Mouse (Mus musculus): Measurements from ENCODE around the gene Ifrd2.

The Ifrd2 gene

DNA sequence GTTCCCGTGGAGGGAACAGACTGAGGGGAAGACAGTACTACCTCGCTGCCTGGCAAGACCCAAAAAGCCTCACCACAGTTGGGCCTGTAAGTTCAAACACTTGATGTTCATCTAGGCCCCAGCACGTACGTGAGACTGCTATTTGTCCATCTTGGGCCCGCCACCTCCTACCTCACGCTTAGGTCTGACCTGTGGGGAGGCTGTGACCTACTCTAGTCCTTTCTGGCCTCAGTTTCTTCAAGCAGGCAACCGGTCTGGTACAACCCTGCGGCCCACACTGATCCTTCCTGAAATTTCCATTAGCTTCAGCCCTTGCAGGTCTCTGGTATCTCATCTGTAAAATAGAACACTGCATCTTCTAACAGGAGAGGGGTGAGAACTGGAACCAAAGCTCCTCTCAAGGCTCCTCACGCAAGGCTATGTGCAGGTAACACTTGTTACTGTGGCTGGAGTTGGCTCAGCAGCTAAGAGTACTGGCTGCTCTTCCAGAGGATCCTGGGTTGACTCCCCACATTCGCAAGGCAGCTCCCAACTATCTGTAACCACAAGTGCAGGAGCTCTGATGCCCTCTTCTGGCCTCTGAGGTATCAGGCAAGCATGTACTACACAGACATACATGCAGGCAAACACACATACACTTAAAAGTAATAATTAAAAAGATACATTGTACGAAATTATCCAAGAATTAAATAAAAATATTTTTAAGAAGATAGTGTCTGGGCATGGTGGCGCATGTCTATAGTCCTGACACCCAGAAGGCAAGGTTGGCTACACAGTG is 38.1 kb downstream of the Ifrd2 start:
- DNase-seq: no peak

DNA sequence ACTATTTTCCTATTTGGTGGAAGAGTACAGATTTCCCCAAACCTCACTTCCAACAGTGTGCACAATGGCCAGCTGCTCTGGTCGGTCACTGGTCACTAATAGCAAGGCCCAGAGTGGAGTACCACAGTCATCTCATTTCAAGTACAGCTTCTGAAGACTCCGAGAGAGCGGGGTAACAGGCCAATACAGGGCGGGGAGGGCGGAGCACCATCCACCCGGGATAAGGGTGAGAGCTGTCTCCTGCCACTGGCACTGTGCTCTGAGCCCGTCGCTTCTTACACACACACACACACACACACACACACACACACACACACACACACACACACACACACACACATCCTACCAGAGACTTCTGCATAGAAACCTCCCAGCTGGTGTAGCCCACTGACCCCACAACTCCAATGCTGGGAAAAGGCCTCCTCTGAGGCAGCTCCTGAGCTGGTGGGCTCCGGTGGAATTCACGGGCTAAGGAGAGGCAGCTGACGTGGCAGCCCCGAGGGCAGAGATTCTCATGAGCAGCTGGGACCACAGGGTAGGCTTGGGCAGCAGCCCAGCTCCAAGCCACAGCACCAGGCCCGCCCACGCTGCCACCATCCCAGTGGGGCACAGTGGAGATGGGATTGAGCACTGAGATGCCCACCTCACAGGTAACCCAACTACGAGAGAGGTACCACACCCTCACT is 38.9 kb downstream of the Ifrd2 start:
- DNase-seq: no peak

GRCm38 (mm10) chr9:107626844-107627277 is 39.4 kb downstream of the Ifrd2 start:
- peak; percentile 79 to 89 for DNase-seq

DNA sequence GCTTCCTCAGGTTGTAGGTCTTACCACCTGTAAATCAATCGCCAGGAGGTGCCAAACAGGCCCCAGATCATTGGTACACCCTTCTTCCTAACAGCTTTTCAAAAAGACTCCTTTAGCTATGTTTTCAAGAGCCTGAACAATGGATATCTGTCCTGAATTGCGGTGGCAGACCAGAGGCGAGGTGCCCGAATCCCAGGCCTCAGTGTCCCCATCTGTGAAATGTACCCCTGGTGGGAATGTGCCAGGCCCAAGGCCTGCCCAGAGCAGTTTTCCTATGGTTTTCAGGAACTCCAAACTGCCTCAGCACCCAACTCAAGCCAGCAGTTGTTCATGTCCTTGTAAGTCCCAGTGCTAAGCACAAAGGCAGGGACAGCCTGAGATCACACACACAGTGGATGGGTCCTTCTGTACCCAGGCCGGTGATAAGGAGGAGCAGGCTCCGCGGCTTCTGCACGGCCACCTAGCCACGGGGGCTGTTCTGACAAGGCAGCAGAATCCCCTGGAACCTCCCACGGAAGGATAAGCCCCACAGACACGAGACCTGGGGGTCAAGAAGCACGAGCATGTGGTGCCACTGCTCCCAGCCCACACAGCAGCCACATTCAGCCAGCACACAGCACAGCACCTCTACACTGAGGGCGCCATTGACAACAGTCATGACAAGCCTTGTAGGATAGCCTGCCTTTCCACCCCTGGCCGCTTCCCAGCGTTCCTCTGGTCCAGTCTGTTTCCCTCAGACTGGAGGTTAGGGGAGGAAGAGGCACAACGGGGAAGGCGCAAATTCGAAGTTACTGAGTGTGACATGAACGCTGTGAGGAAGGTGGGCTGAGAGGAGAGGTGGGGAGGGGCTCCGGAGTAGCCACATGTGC is 40.2 kb downstream of the Ifrd2 start:
- no peak for DNase-seq

DNA sequence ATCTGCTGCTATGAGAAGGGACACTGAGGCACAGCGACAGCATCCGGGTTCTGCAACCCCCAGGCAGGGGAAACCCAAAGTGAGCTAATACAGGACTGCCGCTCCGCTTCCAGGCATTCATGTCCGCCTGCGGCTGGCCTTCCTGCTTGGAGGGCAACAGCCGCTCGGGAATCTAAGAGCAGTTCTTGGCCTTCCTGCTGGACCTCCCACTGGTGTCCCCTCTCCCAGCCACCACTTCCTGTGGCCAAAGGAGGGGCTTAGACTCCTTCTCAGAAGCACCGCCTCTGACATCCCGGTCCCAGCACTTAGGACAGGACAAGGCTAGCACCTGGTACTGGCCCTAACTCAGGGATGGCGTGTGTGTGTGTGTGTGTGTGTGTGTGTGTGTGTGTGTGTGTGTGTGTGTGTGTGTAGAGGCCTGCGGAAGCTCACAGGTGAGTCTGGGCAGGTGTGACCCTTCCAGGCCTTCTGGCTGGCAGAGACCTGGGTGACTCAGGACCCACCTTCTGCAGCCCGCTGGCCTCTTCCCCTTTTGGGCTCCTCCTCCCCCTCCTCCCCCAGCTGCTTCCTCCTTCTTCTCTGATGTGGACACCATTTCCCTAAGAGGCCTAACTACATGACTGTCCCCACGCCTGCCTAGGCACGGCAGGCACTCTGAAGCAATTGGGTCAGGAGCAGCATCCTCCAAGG is 41.4 kb downstream of the Ifrd2 start:
- no peak for DNase-seq

- DNase-seq: no peak
Observed at GRCm38 (mm10) chr9:107629411-107629730, 41.9 kb downstream of the Ifrd2 start.

- peak; percentile 56 to 64 for DNase-seq
Observed at GRCm38 (mm10) chr9:107629901-107630425, 42.5 kb downstream of the Ifrd2 start.

GRCm38 (mm10) chr9:107630576-107630975 is 43.1 kb downstream of the Ifrd2 start:
- DNase-seq: no peak

GRCm38 (mm10) chr9:107631311-107631826 is 43.9 kb downstream of the Ifrd2 start:
- DNase-seq: no peak

DNA sequence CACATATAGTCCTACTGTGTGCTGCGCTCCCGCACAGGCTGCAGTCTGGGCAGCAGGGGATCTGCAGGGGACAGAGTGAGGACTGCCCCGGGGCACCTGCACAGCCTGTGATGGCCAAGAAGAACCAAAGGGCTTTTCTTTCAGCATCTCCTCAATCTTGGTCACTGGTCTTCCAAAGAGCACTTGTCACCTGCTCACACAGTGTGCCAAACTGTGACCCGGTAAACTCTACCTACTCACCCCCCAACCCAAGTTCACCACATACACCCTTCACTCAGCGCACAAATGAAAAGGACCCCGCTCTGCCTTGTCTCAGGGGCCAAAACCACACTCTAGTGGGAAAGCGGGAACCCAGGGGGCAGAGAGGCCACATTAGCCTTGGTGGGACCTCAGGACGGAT is 44.4 kb downstream of the Ifrd2 start:
- no peak for DNase-seq

- DNase-seq: no peak
Observed at GRCm38 (mm10) chr9:107632478-107632877, 45.0 kb downstream of the Ifrd2 start.

DNA sequence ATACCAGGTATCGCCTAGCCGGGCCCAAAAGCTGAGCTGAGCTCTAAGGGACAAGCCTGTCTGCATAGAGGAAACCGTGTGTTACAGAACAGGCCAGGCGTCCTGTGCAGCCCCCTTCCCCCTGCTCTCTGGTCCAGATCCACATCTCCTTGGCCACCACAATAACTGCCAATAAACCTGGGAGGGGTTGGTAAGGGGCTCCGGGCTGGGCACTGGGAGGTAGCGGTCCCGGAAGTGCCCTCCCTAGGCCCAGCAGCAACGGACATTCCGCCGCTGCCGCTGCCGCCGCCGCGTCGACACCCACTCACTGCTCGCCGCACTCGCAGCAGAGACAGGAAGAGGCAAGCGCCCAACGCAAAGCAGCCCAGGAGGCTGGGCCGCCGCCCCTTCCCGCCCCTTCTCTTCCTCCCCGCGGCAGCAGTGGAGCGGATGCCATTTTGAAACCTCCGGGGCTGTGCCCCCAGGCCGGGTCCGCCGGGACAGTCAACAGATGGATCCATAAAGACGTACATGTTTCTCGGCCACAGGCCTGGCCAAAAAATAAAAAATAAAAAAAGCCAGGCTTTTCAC is 45.7 kb downstream of the Ifrd2 start:
- peak; percentile 82 to 87 for DNase-seq

- peak; percentile 38 to 54 for DNase-seq
Observed at GRCm38 (mm10) chr9:107633661-107634405, 46.4 kb downstream of the Ifrd2 start.

DNA sequence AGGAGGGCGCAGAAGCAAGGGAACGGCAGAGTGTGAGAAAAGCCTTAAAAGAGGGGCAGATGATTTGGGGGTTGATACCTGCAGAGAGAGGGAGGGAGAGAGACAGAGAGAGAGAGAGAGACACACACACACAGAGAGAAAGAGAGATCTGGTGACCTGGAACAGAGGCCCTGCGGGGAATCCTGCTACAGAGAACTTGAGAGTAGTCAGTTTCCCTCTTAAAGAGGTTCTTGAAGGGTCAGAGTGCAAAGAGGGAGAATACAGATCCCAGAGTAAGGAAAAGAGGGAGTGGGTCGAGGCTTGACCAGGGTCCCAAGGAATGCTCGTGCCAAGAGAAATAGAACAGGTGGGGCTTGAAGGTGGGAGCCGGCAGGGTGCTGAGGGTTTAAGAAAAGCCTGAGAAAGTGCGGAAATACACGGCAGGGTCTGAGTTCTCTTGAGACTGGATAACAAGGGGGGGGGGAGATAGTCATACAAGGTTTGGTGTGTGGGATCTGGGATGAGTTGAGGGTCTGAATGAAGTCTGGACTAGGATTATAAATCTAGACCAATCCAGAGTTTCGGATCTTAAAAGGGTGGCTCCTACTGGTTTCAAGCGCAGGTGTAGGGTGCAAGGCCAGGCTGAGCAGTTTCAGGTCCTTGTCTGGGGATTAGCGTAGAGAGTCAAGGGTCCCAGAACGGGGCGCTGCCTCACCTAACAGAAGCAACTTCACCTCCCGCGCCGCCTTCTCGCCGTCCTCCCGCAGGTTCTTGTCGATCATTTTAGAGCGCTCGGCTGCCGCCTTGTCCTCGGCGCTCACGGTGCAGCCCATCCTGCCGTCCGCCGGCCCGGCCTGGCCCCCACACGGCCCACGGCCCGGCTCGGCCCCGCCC is 47.2 kb downstream of the Ifrd2 start:
- DNase-seq: no peak

DNA sequence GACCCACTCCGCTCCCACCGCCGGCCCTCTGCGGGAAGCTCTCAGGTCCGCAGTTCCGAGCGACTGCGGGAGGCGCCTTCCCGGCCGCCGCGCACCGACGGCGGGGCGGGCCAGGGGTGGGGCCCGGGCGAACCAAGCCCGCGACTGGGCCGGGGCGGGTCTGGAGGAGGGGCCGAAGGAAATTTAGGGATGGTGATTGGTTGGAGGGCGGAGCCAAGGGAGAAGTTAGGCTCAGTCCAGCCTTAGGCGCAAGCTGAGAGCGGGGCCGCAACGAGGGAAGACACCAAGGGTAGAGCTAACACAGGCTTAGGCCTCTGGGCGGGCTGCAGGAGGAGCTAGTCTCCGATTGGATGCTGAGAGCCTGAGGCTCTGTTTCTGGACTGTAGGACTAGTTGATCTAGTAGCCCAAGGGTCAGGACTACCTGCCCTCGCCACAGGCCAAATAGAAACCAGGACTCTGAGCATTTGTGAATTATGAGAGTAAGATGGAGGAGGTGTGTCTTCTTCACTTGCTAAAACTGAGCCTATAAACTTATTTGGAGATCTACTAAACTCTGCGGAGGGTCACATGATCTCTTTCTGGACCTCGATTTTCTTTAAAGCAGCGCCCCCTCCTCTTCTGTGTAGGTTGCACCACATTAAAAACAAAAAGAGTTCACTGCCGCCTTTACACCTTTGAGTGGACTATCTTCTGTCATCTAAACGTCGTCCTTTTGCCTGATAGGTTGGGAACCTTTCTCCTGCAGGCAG is 48.0 kb downstream of the Ifrd2 start, which contains the start of gene Gnai2:
Gene Gnai2, minus strand, starts transcription at position 89 of the 750 bp plus-strand sequence.
- DNase-seq: peak; percentile 97

DNA sequence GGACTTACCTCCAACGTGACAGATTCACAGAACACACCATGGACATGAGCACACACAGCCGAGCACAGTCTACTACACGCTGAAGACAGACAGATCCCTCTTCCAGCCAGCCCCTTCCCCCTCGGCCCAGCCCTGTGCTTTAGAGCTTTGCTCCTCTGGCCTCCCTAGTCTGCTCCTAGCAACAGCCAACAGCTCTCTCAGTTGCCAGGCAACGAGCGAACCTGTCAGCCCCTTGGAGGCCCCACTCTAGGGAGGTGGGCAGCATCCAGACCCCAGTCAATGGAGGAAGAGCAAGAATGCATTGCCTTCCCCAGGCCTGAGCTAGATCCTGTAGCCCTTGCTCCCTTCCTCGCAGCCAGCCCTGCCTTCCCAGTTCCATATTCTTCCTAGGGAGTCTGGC is 49.6 kb downstream of the Ifrd2 start:
- no peak for DNase-seq

- no peak for DNase-seq
Observed at GRCm38 (mm10) chr9:107640257-107640772, 52.9 kb downstream of the Ifrd2 start.

DNA sequence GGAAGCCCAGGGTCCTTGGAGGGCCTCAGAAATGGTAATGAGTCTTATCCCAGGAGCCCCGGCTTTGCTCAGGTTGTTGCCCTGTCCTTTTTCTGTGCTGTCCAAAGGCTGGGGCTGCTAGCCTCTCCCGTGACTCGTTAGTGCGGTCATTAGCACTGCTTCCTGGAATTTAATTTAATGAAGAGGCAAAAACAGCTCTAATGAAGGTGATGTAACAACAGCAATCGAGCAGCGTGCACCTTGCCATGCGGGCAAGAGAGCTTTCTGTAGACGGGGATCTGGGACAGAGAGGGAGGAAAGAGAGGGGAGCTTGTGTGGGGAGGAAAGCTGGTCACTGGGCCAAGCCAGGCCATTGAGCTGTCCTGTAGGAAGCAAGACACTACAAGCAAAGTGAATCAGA is 54.2 kb downstream of the Ifrd2 start:
- no peak for DNase-seq
